In the genomic region with DNA sequence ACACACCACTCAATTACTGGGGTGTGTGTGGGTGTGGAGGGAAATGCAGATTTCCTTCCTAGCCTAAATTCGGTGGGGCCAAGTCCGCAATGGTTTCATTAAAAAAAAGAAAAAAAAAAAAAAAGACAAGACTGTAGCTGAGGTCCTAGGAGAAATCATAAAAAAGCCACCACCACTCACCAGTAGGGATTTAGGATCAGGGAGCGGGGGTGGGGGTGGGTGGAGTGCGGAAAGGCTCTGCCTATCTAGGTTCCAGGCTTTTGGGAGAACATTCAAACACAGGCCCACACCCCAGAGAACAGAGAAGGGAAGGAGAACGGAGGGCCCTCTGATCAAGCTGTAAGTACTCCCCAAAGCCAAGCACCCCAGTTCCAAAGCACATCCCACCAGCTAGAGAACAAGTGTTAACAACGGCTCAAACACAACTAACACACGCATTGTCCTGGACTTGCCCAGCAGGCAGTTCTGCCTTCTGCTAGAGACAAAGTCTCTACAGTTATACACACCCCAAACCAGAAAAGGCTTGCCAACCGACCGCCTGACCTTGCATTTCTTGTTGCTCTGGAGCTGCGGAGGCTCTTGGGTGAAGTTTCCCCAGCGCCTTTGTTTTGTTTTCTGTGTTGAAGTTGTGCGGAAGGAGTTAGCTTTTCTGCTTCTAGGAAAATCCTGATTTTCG, we compare ENCODE assay signal across 7 mouse cellular contexts. TPM values are rescaled to one million over a fixed set of nuclear protein-coding genes. Genes with fewer than 3 reads are reported as not detected.
DNase-seq lines count a peak whose midpoint lies in the region; ATAC-seq lines count a peak whose summit lies in the region.

No protein-coding gene starts in this region.

- 1% methylated on average over 13 of the region's 13 CpGs for WGBS in embryonic facial prominence, embryonic 15.5 days
- WGBS in hindbrain, embryonic 13.5 days: 0% methylated on average over 13 of the region's 13 CpGs
- WGBS in liver, embryonic 15.5 days (ENCODE audit: insufficient replicate concordance): under 1% methylated on average over 13 of the region's 13 CpGs
- WGBS in stomach, embryonic 14.5 days: 2% methylated on average over 13 of the region's 13 CpGs

- H3K27ac ChIP-seq in embryonic facial prominence, embryonic 15.5 days (replicated peaks): peak overlapping the region; percentile 93
- H3K27ac ChIP-seq in hindbrain, embryonic 13.5 days: peak overlapping the region; percentile 91
- peak overlapping the region; percentile 82 for H3K27ac ChIP-seq in liver, embryonic 15.5 days (replicated peaks)
- peak overlapping the region; percentile 93 for H3K27ac ChIP-seq in stomach, embryonic 14.5 days (ENCODE audit: low read length)

- H3K36me3 ChIP-seq in embryonic facial prominence, embryonic 15.5 days: peaks cover 24% of the 10 kb centered on the region
- H3K36me3 ChIP-seq in hindbrain, embryonic 13.5 days: peaks cover 30% of the 10 kb centered on the region
- peaks cover 43% of the 10 kb centered on the region for H3K36me3 ChIP-seq in liver, embryonic 15.5 days (replicated peaks)
- peaks cover 30% of the 10 kb centered on the region for H3K36me3 ChIP-seq in stomach, embryonic 14.5 days (ENCODE audit: control insufficient read depth, insufficient read depth, low read length)

- peak overlapping the region; percentile 37 for H3K9ac ChIP-seq in embryonic facial prominence, embryonic 15.5 days
- H3K9ac ChIP-seq in hindbrain, embryonic 13.5 days: peak overlapping the region; percentile 84
- H3K9ac ChIP-seq in liver, embryonic 15.5 days: peak overlapping the region; percentile 53
- H3K9ac ChIP-seq in stomach, embryonic 14.5 days (replicated peaks; ENCODE audit: low read depth, low read length): peak overlapping the region; percentile 78

- peaks cover 26% of the 10 kb centered on the region for H3K4me1 ChIP-seq in embryonic facial prominence, embryonic 15.5 days
- peaks cover 41% of the 10 kb centered on the region for H3K4me1 ChIP-seq in hindbrain, embryonic 13.5 days (replicated peaks)
- peaks cover 44% of the 10 kb centered on the region for H3K4me1 ChIP-seq in liver, embryonic 15.5 days (replicated peaks)
- peaks cover 27% of the 10 kb centered on the region for H3K4me1 ChIP-seq in stomach, embryonic 14.5 days (ENCODE audit: control insufficient read depth, insufficient read depth, low read length)

- H3K4me3 ChIP-seq in embryonic facial prominence, embryonic 15.5 days (replicated peaks): peak overlapping the region; percentile 54
- H3K4me3 ChIP-seq in hindbrain, embryonic 13.5 days: peak overlapping the region; percentile 63
- H3K4me3 ChIP-seq in liver, embryonic 15.5 days (replicated peaks): peak overlapping the region; percentile 61
- peak overlapping the region; percentile 59 for H3K4me3 ChIP-seq in stomach, embryonic 14.5 days (ENCODE audit: low read depth, low read length)

- no peaks in the 10 kb centered on the region for H3K9me3 ChIP-seq in embryonic facial prominence, embryonic 15.5 days (replicated peaks)
- H3K9me3 ChIP-seq in hindbrain, embryonic 13.5 days: no peaks in the 10 kb centered on the region
- no peaks in the 10 kb centered on the region for H3K9me3 ChIP-seq in liver, embryonic 15.5 days (replicated peaks)
- H3K9me3 ChIP-seq in stomach, embryonic 14.5 days (ENCODE audit: control insufficient read depth, low read depth, low read length): no peaks in the 10 kb centered on the region

- DNase-seq in ovary, postnatal 14 days (ENCODE audit: low spot score): peak; percentile 29
- no peak for DNase-seq in ovary, adult 18-20 months (ENCODE audit: low spot score)
- DNase-seq in R1 (ENCODE audit: low read depth, low spot score): peak; percentile 65

- ATAC-seq in embryonic facial prominence, embryonic 15.5 days (ENCODE audit: insufficient number of reproducible peaks, low FRiP score, low TSS enrichment, low read depth): no peak; the same call in 1 of the 2 replicates
- peak; percentile 64 for ATAC-seq in hindbrain, embryonic 13.5 days (ENCODE audit: low FRiP score)
- ATAC-seq in liver, embryonic 15.5 days (ENCODE audit: insufficient read depth): peak; percentile 25
- no peak for ATAC-seq in stomach, embryonic 14.5 days (ENCODE audit: insufficient number of reproducible peaks, insufficient read depth, low FRiP score, low read depth)

- H3K4me2 ChIP-seq in embryonic facial prominence, embryonic 15.5 days (replicated peaks): peak overlapping the region; percentile 61
- H3K4me2 ChIP-seq in hindbrain, embryonic 13.5 days: peak overlapping the region; percentile 84
- H3K4me2 ChIP-seq in liver, embryonic 15.5 days: peak overlapping the region; percentile 81
- H3K4me2 ChIP-seq in stomach, embryonic 14.5 days (replicated peaks; ENCODE audit: low read depth, low read length): peak overlapping the region; percentile 86

- H3K27me3 ChIP-seq in embryonic facial prominence, embryonic 15.5 days: no peaks in the 10 kb centered on the region
- no peaks in the 10 kb centered on the region for H3K27me3 ChIP-seq in hindbrain, embryonic 13.5 days
- H3K27me3 ChIP-seq in liver, embryonic 15.5 days: no peaks in the 10 kb centered on the region
- no peaks in the 10 kb centered on the region for H3K27me3 ChIP-seq in stomach, embryonic 14.5 days (ENCODE audit: control insufficient read depth, insufficient read depth, low read length)

RNA-seq across cellular contexts. Expression of a gene that starts 27.2 kb away (rescaled TPM):
- polyA plus RNA-seq in embryonic facial prominence, embryonic 15.5 days (2015; fragmentation: Nextera tagmentation; extraction: Ambion mirVana): 20.1 and 24.4 TPM in 2 replicates
- 19.6 and 20.0 TPM in 2 replicates for polyA plus RNA-seq in hindbrain, embryonic 13.5 days (2015; fragmentation: Nextera tagmentation; extraction: Ambion mirVana)
- 12.4 and 13.2 TPM in 2 replicates for polyA plus RNA-seq in liver, embryonic 15.5 days (2015; fragmentation: Nextera tagmentation; extraction: Ambion mirVana)
- 18.1 and 18.7 TPM in 2 replicates for polyA plus RNA-seq in stomach, embryonic 14.5 days (2014; fragmentation: Nextera tagmentation; extraction: Ambion mirVana)

RNA-seq across cellular contexts. Expression of a gene that starts 50.3 kb away (rescaled TPM):
- polyA plus RNA-seq in embryonic facial prominence, embryonic 15.5 days (2015; fragmentation: Nextera tagmentation; extraction: Ambion mirVana): 13.0 and 13.7 TPM in 2 replicates
- polyA plus RNA-seq in hindbrain, embryonic 13.5 days (2015; fragmentation: Nextera tagmentation; extraction: Ambion mirVana): 29.9 and 33.1 TPM in 2 replicates
- 0.90 and 1.5 TPM in 2 replicates for polyA plus RNA-seq in liver, embryonic 15.5 days (2015; fragmentation: Nextera tagmentation; extraction: Ambion mirVana)
- polyA plus RNA-seq in stomach, embryonic 14.5 days (2014; fragmentation: Nextera tagmentation; extraction: Ambion mirVana): 10.4 and 13.0 TPM in 2 replicates

Comparison
In these comparisons a context has a peak if more than half of its experiments do, and no peak if none do; other contexts are left out.
1. ATAC-seq: peak in hindbrain, embryonic 13.5 days (single experiment) and liver, embryonic 15.5 days (single experiment); none in embryonic facial prominence, embryonic 15.5 days (single experiment) and stomach, embryonic 14.5 days (single experiment).
2. Peak in every context shown above with its lines, with median percentiles within 50 percentile points of each other: H3K27ac ChIP-seq, H3K4me2 ChIP-seq, H3K4me3 ChIP-seq and H3K9ac ChIP-seq.